Mouse (Mus musculus) neural tube, embryonic 13.5 days (tissue): ENCODE data around the gene Cyth2. TPM values are rescaled to one million over a fixed set of nuclear protein-coding genes. Genes with fewer than 3 reads are reported as not detected.

Source experiments
- polyA plus RNA-seq: library from polyadenylated mRNA; unstranded; fragments of >200 nt; fragmentation: Nextera tagmentation; extraction: Ambion mirVana; gene quantifications from 2 replicates; pipeline ENCODE4 v1.2.1, GENCODE M21; 2015

The Cyth2 gene
- polyA plus RNA-seq, 1 experiment from 2014 or later: 303 TPM

Other genes starting within 250 kb of the Cyth2 start
- 24.0 and 24.1 TPM in 2 replicates for gene Bcat2, start 244.4 kb downstream of the Cyth2 start, polyA plus RNA-seq
- not detected in 2 replicates for gene Fgf21, start 199.1 kb downstream of the Cyth2 start, polyA plus RNA-seq
- not detected in 2 replicates for gene Fut1, start 197.3 kb downstream of the Cyth2 start, polyA plus RNA-seq
- 0.10 TPM in 1 of 2 replicates, not detected in the other for gene Izumo1, start 192.8 kb downstream of the Cyth2 start, polyA plus RNA-seq
- gene Rasip1, start 187.1 kb downstream of the Cyth2 start, polyA plus RNA-seq: 13.1 TPM in 2 replicates
- gene Mamstr, start 174.6 kb downstream of the Cyth2 start, polyA plus RNA-seq: 3.1 and 3.4 TPM in 2 replicates
- 0.15 TPM in 1 of 2 replicates, not detected in the other for gene Fut2, start 148.2 kb downstream of the Cyth2 start, polyA plus RNA-seq
- gene Ntn5, start 130.6 kb downstream of the Cyth2 start, polyA plus RNA-seq: 1.9 and 2.6 TPM in 2 replicates
- gene Sec1, start 120.2 kb downstream of the Cyth2 start, polyA plus RNA-seq: 0.52 and 0.93 TPM in 2 replicates
- 44.5 and 46.0 TPM in 2 replicates for gene Car11, start 114.7 kb downstream of the Cyth2 start, polyA plus RNA-seq
- 3.1 and 4.1 TPM in 2 replicates for gene Dbp, start 109.5 kb downstream of the Cyth2 start, polyA plus RNA-seq
- gene Rpl18, start 99.1 kb downstream of the Cyth2 start, polyA plus RNA-seq: 570 and 614 TPM in 2 replicates
- gene Sphk2, start 96.6 kb downstream of the Cyth2 start, polyA plus RNA-seq: 25.1 and 26.3 TPM in 2 replicates
- gene Fam83e, start 93.4 kb downstream of the Cyth2 start, polyA plus RNA-seq: 0.39 and 0.55 TPM in 2 replicates
- gene Spaca4, start 88.8 kb downstream of the Cyth2 start, polyA plus RNA-seq: not detected in 2 replicates
- gene Lmtk3, start 30.8 kb downstream of the Cyth2 start, polyA plus RNA-seq: 17.2 and 17.4 TPM in 2 replicates
- 4.9 and 5.2 TPM in 2 replicates for gene Sult2b1, start 29.9 kb downstream of the Cyth2 start, polyA plus RNA-seq
- 0.85 and 0.93 TPM in 2 replicates for gene Kcnj14, start 10.2 kb upstream of the Cyth2 start, polyA plus RNA-seq
- 34.6 and 37.2 TPM in 2 replicates for gene Grwd1, start 16.4 kb upstream of the Cyth2 start, polyA plus RNA-seq
- gene Kdelr1, start 58.2 kb upstream of the Cyth2 start, polyA plus RNA-seq: 41.9 and 44.6 TPM in 2 replicates
- 1.6 and 2.1 TPM in 2 replicates for gene Grin2d, start 63.8 kb upstream of the Cyth2 start, polyA plus RNA-seq
- not detected in 2 replicates for gene Syngr4, start 82.1 kb upstream of the Cyth2 start, polyA plus RNA-seq
- gene Tmem143, start 82.4 kb upstream of the Cyth2 start, polyA plus RNA-seq: 4.7 and 5.1 TPM in 2 replicates
- gene Emp3, start 106.8 kb upstream of the Cyth2 start, polyA plus RNA-seq: 47.4 and 51.6 TPM in 2 replicates
- 3.4 and 3.8 TPM in 2 replicates for gene Ccdc114, start 109.5 kb upstream of the Cyth2 start, polyA plus RNA-seq
- 0.52 and 0.56 TPM in 2 replicates for gene Abcc6, start 215.7 kb upstream of the Cyth2 start, polyA plus RNA-seq
- gene Nomo1, start 219.1 kb upstream of the Cyth2 start, polyA plus RNA-seq: 36.0 and 38.6 TPM in 2 replicates